Mouse (Mus musculus) neural tube, embryonic 15.5 days (tissue): ENCODE measurements around the gene Npdc1. TPM values are rescaled to one million over a fixed set of nuclear protein-coding genes. Genes with fewer than 3 reads are reported as not detected.

ENCODE experiments used
- ATAC-seq: fragments of 200-750 bp; cut with Nextera tagmentation; 2 replicates; pipeline ENCODE4 v1.8.0; 2017; ENCODE audit warnings: mild to moderate bottlenecking, moderate TSS enrichment, moderate library complexity; ENCODE audit not compliant: low FRiP score
- H3K27ac ChIP-seq: fragments of 300-500 bp; sonication (generic); replicated peaks from 2 replicates; pipeline ENCODE4 v1.5.1; 2015; ENCODE audit warnings: mild to moderate bottlenecking, inconsistent platforms
- H3K27me3 ChIP-seq: fragments of 300-500 bp; sonication (generic); replicated peaks from 2 replicates; pipeline ENCODE4 v1.6.1; 2015; ENCODE audit warnings: inconsistent platforms
- H3K36me3 ChIP-seq: fragments of 300-500 bp; sonication (generic); 2 replicates; pipeline ENCODE4 v1.6.1; 2015; ENCODE audit warnings: inconsistent platforms
- H3K4me1 ChIP-seq: fragments of 300-500 bp; sonication (generic); 2 replicates; pipeline ENCODE4 v1.6.1; 2015; ENCODE audit warnings: inconsistent platforms
- H3K4me2 ChIP-seq: fragments of 300-500 bp; sonication (generic); 2 replicates; pipeline ENCODE4 v1.6.1; 2015; ENCODE audit warnings: inconsistent platforms, mild to moderate bottlenecking, moderate library complexity
- H3K4me3 ChIP-seq: fragments of 300-500 bp; sonication (generic); replicated peaks from 2 replicates; pipeline ENCODE4 v1.5.1; 2015; ENCODE audit warnings: mild to moderate bottlenecking, inconsistent platforms
- H3K9ac ChIP-seq: fragments of 300-500 bp; sonication (generic); replicated peaks from 2 replicates; pipeline ENCODE4 v1.6.1; 2015; ENCODE audit warnings: mild to moderate bottlenecking, inconsistent platforms
- H3K9me3 ChIP-seq: fragments of 300-500 bp; sonication (generic); replicated peaks from 2 replicates; pipeline ENCODE4 v1.6.1; 2016; ENCODE audit warnings: inconsistent platforms
- WGBS: fragments of 180-500 bp; shearing (Covaris S2); methylation state at CpG from one replicate; pipeline ENCODE4 v1.1.7; 2015; ENCODE audit warnings: mixed read lengths; 5-methylcytosine and 5-hydroxymethylcytosine counted together
- polyA plus RNA-seq: library from polyadenylated mRNA; unstranded; fragments of >200 nt; fragmentation: Nextera tagmentation; extraction: Ambion mirVana; gene quantifications from 2 replicates; pipeline ENCODE4 v1.2.1, GENCODE M21; 2015

Gene Npdc1
- polyA plus RNA-seq, 1 experiment from 2014 or later, result 483 TPM

DNA sequence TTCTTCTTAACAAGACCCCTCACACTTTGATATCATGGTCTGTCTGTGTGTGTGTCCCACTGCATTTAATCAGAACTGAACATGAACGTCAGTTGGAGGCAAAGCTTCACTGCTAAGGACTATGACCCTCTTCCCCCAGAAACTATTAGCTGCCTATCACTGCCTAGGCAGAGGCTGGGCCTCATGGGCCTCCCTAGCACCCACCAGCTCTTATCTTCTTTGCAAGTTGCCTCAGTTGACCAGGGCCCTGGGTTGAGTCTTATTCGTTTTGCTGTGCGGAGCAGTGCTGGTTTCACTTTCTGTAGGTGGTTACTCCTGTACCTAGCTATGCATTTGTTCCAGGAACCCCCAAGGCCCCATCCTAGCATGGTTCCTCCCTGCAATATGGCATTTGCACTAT lies 29.2 kb upstream of the Npdc1 start:
- Histone ChIP-seq H3K9ac (no peak overlapping the region), H3K9me3 (no peaks in the 10 kb centered on the region), H3K4me1 (peaks cover 26% of the 10 kb centered on the region), H3K4me2 (no peak overlapping the region), H3K27me3 (peaks cover 24% of the 10 kb centered on the region), H3K27ac (no peak overlapping the region), H3K36me3 (no peaks in the 10 kb centered on the region), H3K4me3 (no peak overlapping the region)
- WGBS, result 90% methylated on average over 3 of the region's 3 CpGs
- no peak for ATAC-seq

DNA sequence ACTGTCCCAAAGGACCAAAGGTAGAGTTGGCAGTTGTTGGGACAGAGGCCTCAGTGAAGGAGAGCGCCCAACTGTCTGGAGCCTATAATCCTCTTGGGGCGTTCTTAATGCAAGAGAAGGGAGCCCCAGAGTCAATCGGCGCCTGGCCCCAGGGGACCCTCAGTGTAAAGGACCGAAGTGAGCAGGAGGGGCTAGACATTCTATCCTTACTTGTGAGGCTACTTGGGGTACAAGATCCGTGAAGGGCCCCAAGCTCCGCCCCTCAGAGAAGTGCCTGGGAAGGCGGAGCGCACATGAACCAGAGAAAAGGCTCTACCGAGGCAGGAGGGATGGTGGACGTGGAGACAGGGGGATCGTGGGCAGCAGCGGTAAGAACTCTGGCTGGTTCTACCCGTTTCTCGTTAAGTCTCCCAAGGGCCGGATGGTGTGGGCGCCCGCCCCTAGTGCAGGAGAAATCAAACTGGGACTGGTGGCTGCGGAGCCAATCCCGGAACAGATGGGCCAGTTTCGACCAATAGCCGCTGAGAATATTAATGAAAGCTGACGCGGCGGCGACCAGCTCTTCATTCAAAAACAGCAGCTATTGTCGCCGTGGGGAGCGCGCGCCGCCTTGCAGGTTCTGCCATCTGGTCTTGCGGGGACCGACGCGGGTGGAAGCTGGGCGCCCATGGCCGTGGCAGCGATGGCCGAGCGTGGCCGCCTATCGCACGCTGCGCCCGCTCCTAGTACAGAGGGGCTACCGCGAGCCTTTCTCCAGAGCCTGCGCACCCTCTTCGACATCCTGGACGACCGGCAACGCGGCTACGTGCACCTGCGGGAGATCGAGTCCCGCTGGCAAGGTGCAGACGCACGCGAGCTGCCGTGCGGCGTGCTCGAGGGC lies 27.1 kb upstream of the Npdc1 start, which contains the start of gene Sapcd2:
Gene Sapcd2, plus strand, starts transcription at position 558 of the 880 bp plus-strand sequence.
- H3K9me3 ChIP-seq, result no peaks in the 10 kb centered on the region
- peak within 1 kb of the TSS; percentile 61 for H3K9ac ChIP-seq
- H3K27ac ChIP-seq, result peak within 1 kb of the TSS; percentile 75
- peak within 1 kb of the TSS; percentile 70 for H3K4me3 ChIP-seq
- peaks cover 18% of the 10 kb centered on the region for H3K4me1 ChIP-seq
- no peaks in the 10 kb centered on the region for H3K36me3 ChIP-seq
- ATAC-seq, result peak; percentile 92
- peaks cover 14% of the 10 kb centered on the region for H3K27me3 ChIP-seq
- peak within 1 kb of the TSS; percentile 99 for H3K4me2 ChIP-seq
- under 1% methylated on average over 65 of the region's 65 CpGs for WGBS

DNA sequence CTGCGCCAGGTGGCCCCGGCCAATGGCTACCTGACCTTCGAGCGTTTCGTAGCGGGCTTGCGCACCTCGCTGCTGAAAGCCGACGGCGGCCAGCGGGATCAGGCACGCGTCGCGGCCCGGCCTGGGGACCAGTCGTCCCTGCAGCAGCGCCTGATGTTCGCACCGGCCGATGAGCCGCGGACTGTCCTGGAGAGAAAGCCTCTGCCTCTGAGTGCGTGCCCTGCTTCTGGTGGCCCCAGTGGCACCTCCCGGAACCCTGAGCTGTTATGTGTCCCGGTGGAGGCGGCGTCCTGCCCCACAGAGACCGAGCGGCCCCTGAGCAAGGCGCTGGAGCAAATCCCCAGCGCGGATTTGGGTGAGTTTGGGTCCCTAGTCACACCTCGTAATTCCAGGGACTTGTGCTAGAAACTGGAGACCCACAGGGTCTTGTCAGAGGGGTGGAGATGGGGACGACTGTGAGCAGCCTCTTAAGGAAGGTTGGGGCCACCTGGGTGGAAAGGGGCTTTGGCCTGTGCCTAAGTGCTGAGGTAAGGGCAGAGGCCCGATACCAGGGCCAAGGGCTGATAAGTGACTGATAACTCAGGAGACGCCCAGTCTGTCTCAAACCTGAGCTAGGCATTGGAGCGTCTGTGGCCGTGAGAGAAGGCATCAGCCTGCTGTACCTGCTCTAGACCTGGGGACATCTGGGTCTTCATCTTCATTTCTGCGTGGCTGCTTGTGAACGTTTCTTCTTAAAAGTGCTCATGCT lies 26.3 kb upstream of the Npdc1 start:
- ATAC-seq, result no peak
- Histone ChIP-seq H3K4me2 (peak overlapping the region; percentile 99), H3K27ac (no peak overlapping the region)

GRCm38 (mm10) chr2:25373431-25373830 lies 25.7 kb upstream of the Npdc1 start:
- Histone ChIP-seq H3K4me3 (peak overlapping the region; percentile 70), H3K4me2 (peak overlapping the region; percentile 99), H3K27me3 (peaks cover 8% of the 10 kb centered on the region), H3K27ac (no peak overlapping the region), H3K9me3 (no peaks in the 10 kb centered on the region), H3K9ac (peak overlapping the region; percentile 61; the same call in 1 of the 2 replicates), H3K4me1 (peaks cover 18% of the 10 kb centered on the region), H3K36me3 (no peaks in the 10 kb centered on the region)
- 19% methylated on average over 2 of the region's 2 CpGs for WGBS
- ATAC-seq, result no peak

More for the DNA sequence above, 26.3 kb upstream of the Npdc1 start:
- no peaks in the 10 kb centered on the region for H3K36me3 ChIP-seq
- peak overlapping the region; percentile 70 for H3K4me3 ChIP-seq
- peak overlapping the region; percentile 61 for H3K9ac ChIP-seq
- peaks cover 11% of the 10 kb centered on the region for H3K27me3 ChIP-seq
- WGBS, result under 1% methylated on average over 42 of the region's 42 CpGs
- H3K9me3 ChIP-seq, result no peaks in the 10 kb centered on the region
- peaks cover 18% of the 10 kb centered on the region for H3K4me1 ChIP-seq

DNA sequence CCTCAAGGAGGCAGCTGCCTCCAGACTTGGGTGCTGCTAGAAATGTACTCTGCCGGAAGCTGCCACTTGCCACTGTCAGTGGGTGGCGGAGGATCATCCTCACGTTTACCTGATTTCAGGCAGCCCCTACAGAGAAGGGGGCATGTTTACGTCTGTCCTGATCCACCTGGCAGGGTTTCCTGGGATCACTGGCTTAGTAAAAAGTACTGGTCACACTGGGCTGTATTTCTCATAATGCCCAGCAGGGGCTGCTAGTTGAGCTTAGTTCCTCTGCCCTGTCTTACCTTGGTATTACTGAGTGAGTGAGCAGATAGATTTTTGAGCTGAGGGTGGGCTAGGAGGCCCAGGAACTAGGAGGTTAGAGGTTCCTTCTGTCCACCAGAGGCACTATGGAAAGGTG lies 22.6 kb upstream of the Npdc1 start:
- Histone ChIP-seq H3K36me3 (no peaks in the 10 kb centered on the region), H3K4me3 (no peak overlapping the region), H3K9ac (no peak overlapping the region), H3K9me3 (no peaks in the 10 kb centered on the region), H3K27ac (no peak overlapping the region), H3K4me1 (peaks cover 17% of the 10 kb centered on the region), H3K4me2 (no peak overlapping the region), H3K27me3 (peaks cover 7% of the 10 kb centered on the region)
- WGBS, result 64% methylated on average over 4 of the region's 4 CpGs
- no peak for ATAC-seq

GRCm38 (mm10) chr2:25384492-25384891 lies 14.7 kb upstream of the Npdc1 start:
- no peaks in the 10 kb centered on the region for H3K4me1 ChIP-seq
- ATAC-seq, result no peak
- H3K9me3 ChIP-seq, result no peaks in the 10 kb centered on the region
- peaks cover 6% of the 10 kb centered on the region; the same call in 1 of the 2 replicates for H3K27me3 ChIP-seq
- H3K27ac ChIP-seq, result no peak overlapping the region
- no peak overlapping the region for H3K9ac ChIP-seq
- H3K36me3 ChIP-seq, result no peaks in the 10 kb centered on the region
- H3K4me3 ChIP-seq, result no peak overlapping the region
- 76% methylated on average over 5 of the region's 5 CpGs for WGBS
- H3K4me2 ChIP-seq, result no peak overlapping the region

GRCm38 (mm10) chr2:25391266-25391665 lies 7.9 kb upstream of the Npdc1 start:
- Histone ChIP-seq H3K9ac (no peak overlapping the region), H3K9me3 (no peaks in the 10 kb centered on the region), H3K36me3 (no peaks in the 10 kb centered on the region), H3K4me3 (no peak overlapping the region), H3K4me2 (no peak overlapping the region), H3K27me3 (peaks cover 34% of the 10 kb centered on the region), H3K27ac (no peak overlapping the region), H3K4me1 (peaks cover 13% of the 10 kb centered on the region)
- WGBS, result 61% methylated on average over 5 of the region's 5 CpGs
- ATAC-seq, result no peak

GRCm38 (mm10) chr2:25394281-25395221 lies 4.6 kb upstream of the Npdc1 start:
- Histone ChIP-seq H3K27ac (no peak overlapping the region; the same call in 1 of the 2 replicates), H3K4me1 (peaks cover 15% of the 10 kb centered on the region), H3K9ac (no peak overlapping the region), H3K9me3 (no peaks in the 10 kb centered on the region), H3K36me3 (no peaks in the 10 kb centered on the region), H3K27me3 (peaks cover 63% of the 10 kb centered on the region), H3K4me2 (no peak overlapping the region), H3K4me3 (no peak overlapping the region)
- peak; percentile 73 for ATAC-seq
- 30% methylated on average over 3 of the region's 3 CpGs for WGBS

DNA sequence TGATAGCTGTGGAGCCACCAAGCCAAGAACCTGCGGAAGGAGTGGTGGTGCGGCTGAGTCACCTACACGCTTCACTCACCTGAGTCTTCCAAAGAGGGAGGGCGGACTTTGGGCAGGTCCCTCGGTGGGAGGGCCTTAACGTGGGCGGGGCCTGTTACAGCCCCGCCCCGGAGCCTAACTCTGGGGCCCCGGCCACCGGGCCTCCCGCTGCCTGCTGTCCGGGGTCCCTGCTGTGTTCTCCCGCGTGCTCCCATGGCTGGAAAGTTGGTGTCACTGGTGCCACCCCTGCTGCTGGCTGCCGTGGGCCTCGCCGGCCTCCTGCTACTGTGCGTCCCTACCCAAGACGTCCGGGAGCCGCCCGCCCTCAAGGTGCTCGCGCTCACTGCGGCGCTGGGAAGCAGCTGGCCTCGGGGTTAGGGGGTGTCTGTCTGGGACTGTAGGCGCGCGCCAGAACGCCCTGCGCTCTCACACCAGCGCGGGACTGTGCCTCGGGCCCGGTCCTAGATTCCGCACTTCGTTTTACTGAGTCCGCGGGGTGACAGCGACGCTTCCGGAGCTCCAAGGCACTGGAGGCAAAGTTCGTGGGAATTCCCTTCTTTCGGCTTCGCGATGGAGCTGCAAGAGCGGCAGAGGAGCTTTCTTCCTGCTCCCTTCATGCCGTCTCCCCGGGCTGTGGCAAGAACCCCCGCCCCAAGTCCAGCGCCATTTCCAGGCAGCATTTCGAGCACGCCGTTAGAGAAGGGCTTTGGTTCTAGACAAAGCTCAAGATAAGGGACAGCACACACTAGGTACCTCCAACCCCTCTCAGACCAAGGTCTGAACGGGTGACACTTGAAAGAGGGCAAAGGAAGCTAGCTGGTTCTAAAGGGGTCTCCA lies 3.2 kb upstream of the Npdc1 start, which contains the start of gene Entpd2:
Gene Entpd2, plus strand, starts transcription at position 154 of the 876 bp plus-strand sequence.
- H3K27ac ChIP-seq, result no peak within 1 kb of the TSS
- peaks cover 24% of the 10 kb centered on the region for H3K4me1 ChIP-seq
- no peak for ATAC-seq
- no peaks in the 10 kb centered on the region for H3K9me3 ChIP-seq
- H3K4me3 ChIP-seq, result peak within 1 kb of the TSS; percentile 38
- 1% methylated on average over 57 of the region's 57 CpGs for WGBS
- peak within 1 kb of the TSS; percentile 67 for H3K4me2 ChIP-seq
- no peaks in the 10 kb centered on the region for H3K36me3 ChIP-seq
- peak within 1 kb of the TSS; percentile 21; the same call in 1 of the 2 replicates for H3K9ac ChIP-seq
- peaks cover 69% of the 10 kb centered on the region for H3K27me3 ChIP-seq

DNA sequence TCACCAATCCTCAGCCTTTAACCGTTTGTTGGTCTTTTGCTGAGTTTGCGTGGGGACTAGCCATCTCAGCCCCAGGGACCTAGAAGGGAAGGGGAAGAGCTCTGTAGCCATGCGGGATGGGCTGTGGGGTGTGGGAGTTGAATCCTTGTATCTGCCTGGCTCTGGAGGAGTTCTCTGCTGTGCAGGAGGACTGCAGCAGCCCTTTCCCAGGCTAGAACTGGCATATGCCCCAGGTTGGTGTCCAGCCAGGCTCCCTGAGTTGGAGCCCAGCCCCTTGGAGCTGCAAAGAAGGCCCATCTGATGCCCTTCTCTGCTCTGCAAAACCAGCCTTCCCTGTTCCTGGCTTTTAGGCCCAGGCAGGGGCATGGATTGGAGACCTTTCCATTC lies 2.6 kb upstream of the Npdc1 start:
- peak overlapping the region; percentile 38 for H3K4me3 ChIP-seq
- peak overlapping the region; percentile 67 for H3K4me2 ChIP-seq
- peaks cover 69% of the 10 kb centered on the region for H3K27me3 ChIP-seq
- 31% methylated on average over 3 of the region's 3 CpGs for WGBS
- H3K9me3 ChIP-seq, result no peaks in the 10 kb centered on the region
- ATAC-seq, result no peak
- no peak overlapping the region for H3K27ac ChIP-seq
- no peaks in the 10 kb centered on the region for H3K36me3 ChIP-seq
- H3K9ac ChIP-seq, result no peak overlapping the region
- H3K4me1 ChIP-seq, result peaks cover 24% of the 10 kb centered on the region
